Mouse (Mus musculus) stomach, embryonic 16.5 days (tissue): ENCODE measurements around the gene Scn1b. TPM values are rescaled to one million over a fixed set of nuclear protein-coding genes. Genes with fewer than 3 reads are reported as not detected.

ENCODE experiments used
- ATAC-seq: fragments of 200-750 bp; cut with Nextera tagmentation; 2 replicates; pipeline ENCODE4 v1.8.0; 2017; ENCODE audit warnings: moderate number of reproducible peaks, moderate TSS enrichment; ENCODE audit not compliant: insufficient read depth, low FRiP score
- H3K27ac ChIP-seq: fragments of 300-500 bp; sonication (generic); 2 replicates; pipeline ENCODE4 v1.5.1; 2014; ENCODE audit warnings: low read length
- H3K27me3 ChIP-seq: fragments of 300-500 bp; sonication (generic); 2 replicates; pipeline ENCODE4 v1.6.1; 2014; ENCODE audit warnings: low read length, control low read depth, mixed read lengths; ENCODE audit not compliant: control insufficient read depth, insufficient read depth
- H3K36me3 ChIP-seq: fragments of 300-500 bp; sonication (generic); 2 replicates; pipeline ENCODE4 v1.6.1; 2014; ENCODE audit warnings: low read length; ENCODE audit not compliant: control insufficient read depth, insufficient read depth
- H3K4me1 ChIP-seq: fragments of 300-500 bp; sonication (generic); 2 replicates; pipeline ENCODE4 v1.6.1; 2014; ENCODE audit warnings: low read length, control low read depth, mixed read lengths; ENCODE audit not compliant: control insufficient read depth, insufficient read depth
- H3K4me2 ChIP-seq: fragments of 300-500 bp; sonication (generic); 2 replicates; pipeline ENCODE4 v1.6.1; 2014; ENCODE audit warnings: low read depth, low read length, mixed read lengths
- H3K4me3 ChIP-seq: fragments of 300-500 bp; sonication (generic); replicated peaks from 2 replicates; pipeline ENCODE4 v1.5.1; 2014; ENCODE audit warnings: mild to moderate bottlenecking, low read length
- H3K9ac ChIP-seq: fragments of 300-500 bp; sonication (generic); 2 replicates; pipeline ENCODE4 v1.6.1; 2014; ENCODE audit warnings: low read length
- H3K9me3 ChIP-seq: fragments of 300-500 bp; sonication (generic); replicated peaks from 2 replicates; pipeline ENCODE4 v1.6.1; 2016; ENCODE audit warnings: low read length, control low read depth; ENCODE audit not compliant: control insufficient read depth
- WGBS: fragments of 180-500 bp; shearing (Covaris S2); extraction: QIAGEN DNeasy Blood & Tissue Kit; methylation state at CpG from one replicate; pipeline ENCODE4 v1.1.7; 2014; 5-methylcytosine and 5-hydroxymethylcytosine counted together
- polyA plus RNA-seq: library from polyadenylated mRNA; unstranded; fragments of >200 nt; fragmentation: Nextera tagmentation; extraction: Ambion mirVana; gene quantifications from 2 replicates; pipeline ENCODE4 v1.2.1, GENCODE M21; 2015

Gene Scn1b
- polyA plus RNA-seq, 1 experiment from 2014 or later: 1.4 TPM

GRCm38 (mm10) chr7:31161831-31162230 lies 35.0 kb upstream of the Scn1b start:
- Histone ChIP-seq H3K4me3 (no peak overlapping the region), H3K36me3 (no peaks in the 10 kb centered on the region), H3K27me3 (no peaks in the 10 kb centered on the region), H3K4me2 (no peak overlapping the region), H3K9ac (no peak overlapping the region), H3K4me1 (no peaks in the 10 kb centered on the region), H3K9me3 (no peaks in the 10 kb centered on the region; the same call in 1 of the 2 replicates), H3K27ac (no peak overlapping the region)
- no peak for ATAC-seq
- WGBS: 61% methylated on average over 3 of the region's 3 CpGs

GRCm38 (mm10) chr7:31161246-31161645 lies 34.4 kb upstream of the Scn1b start:
- Histone ChIP-seq H3K9ac (no peak overlapping the region), H3K36me3 (no peaks in the 10 kb centered on the region), H3K27me3 (no peaks in the 10 kb centered on the region), H3K27ac (no peak overlapping the region), H3K9me3 (no peaks in the 10 kb centered on the region; the same call in 1 of the 2 replicates), H3K4me2 (no peak overlapping the region), H3K4me3 (no peak overlapping the region), H3K4me1 (no peaks in the 10 kb centered on the region)
- no peak for ATAC-seq
- 73% methylated on average over 3 of the region's 3 CpGs for WGBS

GRCm38 (mm10) chr7:31160763-31161162 lies 34.0 kb upstream of the Scn1b start:
- Histone ChIP-seq H3K4me1 (peaks cover 1% of the 10 kb centered on the region; the same call in 1 of the 2 replicates), H3K36me3 (no peaks in the 10 kb centered on the region), H3K4me3 (no peak overlapping the region), H3K4me2 (no peak overlapping the region), H3K27ac (no peak overlapping the region), H3K27me3 (no peaks in the 10 kb centered on the region), H3K9ac (no peak overlapping the region), H3K9me3 (no peaks in the 10 kb centered on the region; the same call in 1 of the 2 replicates)
- no peak for ATAC-seq
- 55% methylated on average over 5 of the region's 5 CpGs for WGBS

- no peaks in the 10 kb centered on the region for H3K36me3 ChIP-seq
- H3K27me3 ChIP-seq: no peaks in the 10 kb centered on the region
- WGBS: 23% methylated on average over 19 of the region's 19 CpGs
- no peaks in the 10 kb centered on the region; the same call in 1 of the 2 replicates for H3K9me3 ChIP-seq
- peak overlapping the region; percentile 60 for H3K27ac ChIP-seq
- no peak for ATAC-seq
- H3K4me1 ChIP-seq: peaks cover 13% of the 10 kb centered on the region
- H3K9ac ChIP-seq: peak overlapping the region; percentile 48
- no peak overlapping the region for H3K4me2 ChIP-seq
- no peak overlapping the region for H3K4me3 ChIP-seq
Observed at GRCm38 (mm10) chr7:31156034-31156928, 29.5 kb upstream of the Scn1b start.

GRCm38 (mm10) chr7:31155296-31156033 lies 28.7 kb upstream of the Scn1b start, which contains the start of gene Gramd1a:
Gramd1a (minus strand) TSS chr7:31155896.
- 58% methylated on average over 5 of the region's 5 CpGs for WGBS
- no peak for ATAC-seq
- H3K9ac ChIP-seq: peak within 1 kb of the TSS; percentile 48

GRCm38 (mm10) chr7:31153536-31154320 lies 26.9 kb upstream of the Scn1b start:
- H3K4me1 ChIP-seq: peaks cover 24% of the 10 kb centered on the region
- no peak overlapping the region for H3K27ac ChIP-seq
- no peaks in the 10 kb centered on the region for H3K27me3 ChIP-seq
- H3K4me3 ChIP-seq: no peak overlapping the region
- no peaks in the 10 kb centered on the region for H3K36me3 ChIP-seq
- H3K4me2 ChIP-seq: no peak overlapping the region
- no peaks in the 10 kb centered on the region for H3K9me3 ChIP-seq
- ATAC-seq: no peak
- 85% methylated on average over 6 of the region's 6 CpGs for WGBS
- H3K9ac ChIP-seq: no peak overlapping the region

More at GRCm38 (mm10) chr7:31155296-31156033, 28.7 kb upstream of the Scn1b start, which contains the start of gene Gramd1a:
- no peaks in the 10 kb centered on the region for H3K36me3 ChIP-seq
- no peaks in the 10 kb centered on the region; the same call in 1 of the 2 replicates for H3K9me3 ChIP-seq
- H3K4me2 ChIP-seq: no peak within 1 kb of the TSS
- peak within 1 kb of the TSS; percentile 60 for H3K27ac ChIP-seq
- H3K27me3 ChIP-seq: no peaks in the 10 kb centered on the region
- peaks cover 13% of the 10 kb centered on the region for H3K4me1 ChIP-seq
- H3K4me3 ChIP-seq: no peak within 1 kb of the TSS

GRCm38 (mm10) chr7:31151301-31152241 lies 24.8 kb upstream of the Scn1b start:
- 10% methylated on average over 23 of the region's 23 CpGs for WGBS

More at GRCm38 (mm10) chr7:31151301-31152241, 24.8 kb upstream of the Scn1b start:
- H3K27ac ChIP-seq: peak overlapping the region; percentile 94
- ATAC-seq: peak; percentile 41
- peak overlapping the region; percentile 86 for H3K4me3 ChIP-seq
- peaks cover 37% of the 10 kb centered on the region for H3K4me1 ChIP-seq
- H3K36me3 ChIP-seq: no peaks in the 10 kb centered on the region
- no peaks in the 10 kb centered on the region for H3K9me3 ChIP-seq
- no peaks in the 10 kb centered on the region for H3K27me3 ChIP-seq
- H3K4me2 ChIP-seq: peak overlapping the region; percentile 62
- peak overlapping the region; percentile 98 for H3K9ac ChIP-seq
